Mouse (Mus musculus) heart, postnatal 10 days (tissue): Measurements from ENCODE around the gene Psmd2. TPM values are rescaled to one million over a fixed set of nuclear protein-coding genes. Genes with fewer than 3 reads are reported as not detected.
"Not testable (repeated sequence)": the region's sequence is repeated elsewhere in the genome, so short reads cannot be mapped to it uniquely, and the experiment has no call there.

Experiments
- DNase-seq, 2 experiments: peaks; one replicate each; pipeline ENCODE4 v3.0.0; 2021
- intact Hi-C: fragments of 180-260 bp; cut with DNase I; formaldehyde crosslinking; loops from one replicate; pipeline ENCODE4 v1.15.1; 2025
- total RNA-seq, 2 experiments: library from RNA; stranded (reverse); gene quantifications; 2 replicates each; pipeline ENCODE4 v1.2.3; 2021

Psmd2 gene
- total RNA-seq, 2 experiments from 2014 or later, result 195 TPM

GRCm38 (mm10) chr16:20643911-20644310 lies 7.5 kb upstream of the Psmd2 start:
- intact Hi-C loops, result loop anchor here (5.0 kb wide), 1 partner anchor 57 kb away; the partner anchor contains the start of gene Vwa5b2
- DNase-seq, result no peak

GRCm38 (mm10) chr16:20651947-20652310 lies 477 bp downstream of the Psmd2 start:
- DNase-seq, result no peak
- intact Hi-C loops, result loop anchor here (2.0 to 10.0 kb wide), 3 partner anchors 21 to 437 kb away; partner anchors contain the start of genes Alg3, Eef1akmt4 and Gm49333

GRCm38 (mm10) chr16:20653315-20653714 lies 1.9 kb downstream of the Psmd2 start:
- intact Hi-C loops, result loop anchor here (2.0 to 10.0 kb wide), 3 partner anchors 19 to 439 kb away; partner anchors contain the start of genes Alg3, Eef1akmt4 and Gm49333
- no peak for DNase-seq

- intact Hi-C loops, result loop anchor here (10.0 kb wide), 1 partner anchor 443 kb away; no protein-coding TSS in a partner anchor
- DNase-seq, result no peak
Observed at GRCm38 (mm10) chr16:20657661-20658060, 6.2 kb downstream of the Psmd2 start.

- intact Hi-C loops, DNase-seq: not testable (repeated sequence)
Observed at GRCm38 (mm10) chr16:20668013-20668412, 16.6 kb downstream of the Psmd2 start, which contains the start of gene Eif4g1. Gene Eif4g1 (plus strand): TSS chr16:20668313.

GRCm38 (mm10) chr16:20670291-20670690 lies 18.8 kb downstream of the Psmd2 start:
- DNase-seq, result no peak
- intact Hi-C loops, result no loop called here

- DNase-seq, result no peak
- intact Hi-C loops, result loop anchor here (2.0 kb wide), 1 partner anchor 19 kb away; no protein-coding TSS in a partner anchor
Observed at GRCm38 (mm10) chr16:20671886-20672285, 20.4 kb downstream of the Psmd2 start.

- intact Hi-C loops, result loop anchor here (2.0 kb wide), 1 partner anchor 20 kb away; no protein-coding TSS in a partner anchor
- peak; percentile 97 for DNase-seq
Observed at GRCm38 (mm10) chr16:20672500-20672902, 21.0 kb downstream of the Psmd2 start.

GRCm38 (mm10) chr16:20672965-20673705 lies 21.7 kb downstream of the Psmd2 start:
- intact Hi-C loops, result loop anchor here (1.0 to 2.0 kb wide), 2 partner anchors 20 to 22 kb away; no protein-coding TSS in a partner anchor

GRCm38 (mm10) chr16:20673706-20674303 lies 22.4 kb downstream of the Psmd2 start:
- intact Hi-C loops, result loop anchor here (1.0 to 2.0 kb wide), 2 partner anchors 21 kb away; no protein-coding TSS in a partner anchor
- DNase-seq, result peak; percentile 43 to 44

More at GRCm38 (mm10) chr16:20672965-20673705, 21.7 kb downstream of the Psmd2 start:
- peak; percentile 79 to 81 for DNase-seq

GRCm38 (mm10) chr16:20675213-20675612 lies 23.8 kb downstream of the Psmd2 start:
- intact Hi-C loops, result no loop called here
- no peak for DNase-seq

- intact Hi-C loops, result no loop called here
- no peak for DNase-seq
Observed at GRCm38 (mm10) chr16:20676702-20677101, 25.2 kb downstream of the Psmd2 start.

GRCm38 (mm10) chr16:20677380-20677779 lies 25.9 kb downstream of the Psmd2 start:
- no peak for DNase-seq
- intact Hi-C loops, result no loop called here

GRCm38 (mm10) chr16:20677974-20678675 lies 26.7 kb downstream of the Psmd2 start:
- DNase-seq, result peak; percentile 89 to 91
- intact Hi-C loops, result loop anchor here (2.0 kb wide), 1 partner anchor 15 kb away; the partner anchor contains the start of gene Fam131a

- no peak for DNase-seq
- intact Hi-C loops, result no loop called here
Observed at GRCm38 (mm10) chr16:20690774-20691173, 39.3 kb downstream of the Psmd2 start.

GRCm38 (mm10) chr16:20691617-20692016 lies 40.2 kb downstream of the Psmd2 start:
- no peak for DNase-seq
- intact Hi-C loops, result loop anchor here (2.0 kb wide), 1 partner anchor 13 kb away; no protein-coding TSS in a partner anchor

GRCm38 (mm10) chr16:20692241-20692965 lies 41.0 kb downstream of the Psmd2 start:
- intact Hi-C loops, result loop anchor here (2.0 kb wide), 1 partner anchor 14 kb away; no protein-coding TSS in a partner anchor
- DNase-seq, result no peak

- intact Hi-C loops, result loop anchor here (2.0 kb wide), 1 partner anchor 14 kb away; no protein-coding TSS in a partner anchor
- peak; percentile 92 to 93 for DNase-seq
Observed at GRCm38 (mm10) chr16:20693111-20693701, 41.8 kb downstream of the Psmd2 start, which contains the start of gene Fam131a. Gene Fam131a (plus strand): TSS chr16:20693241.

- intact Hi-C loops, result loop anchor here (1.0 kb wide), 1 partner anchor 21 kb away; no protein-coding TSS in a partner anchor
- peak; percentile 77 to 82 for DNase-seq
Observed at GRCm38 (mm10) chr16:20694781-20695180, 43.3 kb downstream of the Psmd2 start.
